12 mouse cellular contexts compared by ENCODE assay signal in genomic region chr4:136653019-136653418, GRCm38 (mm10). TPM values are rescaled to one million over a fixed set of nuclear protein-coding genes. Genes with fewer than 3 reads are reported as not detected.
DNase-seq lines count a peak whose midpoint lies in the region; ATAC-seq and TF ChIP-seq lines count a peak whose summit lies in the region.
"Had no signal": no experiment of that assay in that cellular context is flagged by ENCODE, and none has a peak within 500 bp of the region (broad histone marks: within the 10 kb centered on the region; RNA-seq: fewer than 3 reads in every experiment).

No protein-coding gene starts in this region.

- no peak overlapping the region for H3K4me3 ChIP-seq in heart, embryonic 12.5 days
- no peak overlapping the region for H3K4me3 ChIP-seq in forebrain, postnatal 0 days (ENCODE audit: low read depth, low read length)
- no peak overlapping the region for H3K4me3 ChIP-seq in midbrain, embryonic 11.5 days (ENCODE audit: low read depth, low read length)
- H3K4me3 ChIP-seq: limb, embryonic 12.5 days had no signal

- no peak overlapping the region for H3K4me2 ChIP-seq in heart, embryonic 12.5 days
- no peak overlapping the region for H3K4me2 ChIP-seq in forebrain, postnatal 0 days (ENCODE audit: low read depth)
- no peak overlapping the region for H3K4me2 ChIP-seq in midbrain, embryonic 11.5 days
- H3K4me2 ChIP-seq: limb, embryonic 12.5 days had no signal

- H3K27ac ChIP-seq in heart, embryonic 12.5 days (ENCODE audit: poor library complexity, severe bottlenecking), result peak overlapping the region; percentile 17; the same call in 1 of the 2 replicates
- H3K27ac ChIP-seq in forebrain, postnatal 0 days (ENCODE audit: low read depth, low read length), result peak overlapping the region; percentile 79
- peak overlapping the region; percentile 41; the same call in 1 of the 2 replicates for H3K27ac ChIP-seq in midbrain, embryonic 11.5 days (ENCODE audit: low read depth, low read length)
- H3K27ac ChIP-seq: limb, embryonic 12.5 days had no signal

- no peak for DNase-seq in heart, postnatal 36 days
- DNase-seq in MEL-GATA-1-ER (ENCODE audit: extremely low read depth, low read depth) (peak; percentile 97), MN1 (ENCODE audit: low spot score) (no peak)
- no peak for DNase-seq in forebrain, postnatal 0 days
- DNase-seq in midbrain, embryonic 11.5 days (ENCODE audit: low spot score, missing footprints), result no peak
- no peak for DNase-seq in frontal cortex, postnatal 36 days (ENCODE audit: low spot score in 2 of 2)
- no peak for DNase-seq in kidney, adult 8-10 months

- H3K9me3 ChIP-seq in heart, embryonic 12.5 days (replicated peaks), result no peaks in the 10 kb centered on the region
- no peaks in the 10 kb centered on the region for H3K9me3 ChIP-seq in forebrain, postnatal 0 days (ENCODE audit: low read length)
- no peaks in the 10 kb centered on the region for H3K9me3 ChIP-seq in midbrain, embryonic 11.5 days (ENCODE audit: control insufficient read depth, low read length)
- H3K9me3 ChIP-seq: limb, embryonic 12.5 days had no signal

- no peaks in the 10 kb centered on the region for H3K36me3 ChIP-seq in heart, embryonic 12.5 days
- H3K36me3 ChIP-seq in forebrain, postnatal 0 days (ENCODE audit: insufficient read depth), result peaks cover 38% of the 10 kb centered on the region
- H3K36me3 ChIP-seq in midbrain, embryonic 11.5 days (ENCODE audit: control insufficient read depth, insufficient read depth, low read length), result peaks cover 25% of the 10 kb centered on the region

- H3K9ac ChIP-seq in heart, embryonic 12.5 days, result no peak overlapping the region
- peak overlapping the region; percentile 18; the same call in 1 of the 2 replicates for H3K9ac ChIP-seq in forebrain, postnatal 0 days
- no peak overlapping the region for H3K9ac ChIP-seq in midbrain, embryonic 11.5 days (ENCODE audit: low read length)
- H3K9ac ChIP-seq: limb, embryonic 12.5 days had no signal

- H3K27me3 ChIP-seq in heart, embryonic 12.5 days (replicated peaks), result peaks cover 17% of the 10 kb centered on the region
- no peaks in the 10 kb centered on the region for H3K27me3 ChIP-seq in forebrain, postnatal 0 days (ENCODE audit: insufficient read depth, low read length)
- no peaks in the 10 kb centered on the region for H3K27me3 ChIP-seq in midbrain, embryonic 11.5 days (ENCODE audit: control insufficient read depth, insufficient read depth, low read length)

- peaks cover 28% of the 10 kb centered on the region for H3K4me1 ChIP-seq in heart, embryonic 12.5 days (replicated peaks)
- H3K4me1 ChIP-seq in forebrain, postnatal 0 days (ENCODE audit: insufficient read depth), result peaks cover 6% of the 10 kb centered on the region; the same call in 1 of the 2 replicates
- peaks cover 15% of the 10 kb centered on the region for H3K4me1 ChIP-seq in midbrain, embryonic 11.5 days (ENCODE audit: control insufficient read depth, insufficient read depth, low read length)

- peak; percentile 51 for ATAC-seq in heart, embryonic 12.5 days (ENCODE audit: insufficient number of reproducible peaks, low FRiP score)
- ATAC-seq in forebrain, postnatal 0 days, result no peak
- no peak for ATAC-seq in midbrain, embryonic 11.5 days (ENCODE audit: low FRiP score)
- ATAC-seq: inflammation-experienced regulatory T-cells, adult 6 months had no signal

- 47% methylated on average over 6 of the region's 6 CpGs for WGBS in heart, embryonic 12.5 days
- WGBS in forebrain, postnatal 0 days, result 60% methylated on average over 6 of the region's 6 CpGs
- WGBS in midbrain, embryonic 11.5 days, result 81% methylated on average over 6 of the region's 6 CpGs

- intact Hi-C loops in heart, postnatal 36 days (cut with DNase I), result no loop called here

- no peak for TF ChIP-seq CTCF in forebrain, postnatal 0 days (IDR thresholded peaks at IDR 0.05; ENCODE audit: low read depth)

RNA-seq across cellular contexts. Expression of gene Lactbl1, which starts 30.6 kb away (rescaled TPM):
- not detected in 2 replicates for polyA plus RNA-seq in heart, embryonic 12.5 days (2016; fragmentation: Nextera tagmentation; extraction: Ambion mirVana)
- total RNA-seq in heart, postnatal 36 days (2021), result not detected
- 0.15 and 0.24 TPM in 2 replicates for total RNA-seq in forebrain, postnatal 0 days (2014; rRNA removed)
- 0.05 and 0.10 TPM in 2 replicates for polyA plus RNA-seq in forebrain, postnatal 0 days (2015; fragmentation: Nextera tagmentation; extraction: Ambion mirVana)
- 0.06 TPM in 1 of 2 replicates, not detected in the other for polyA plus RNA-seq in midbrain, embryonic 11.5 days (2014; fragmentation: Nextera tagmentation; extraction: Ambion mirVana)
- total RNA-seq: monocyte, adult 5-6 weeks had no signal
- polyA plus RNA-seq: limb, embryonic 12.5 days; stomach, embryonic 16.5 days had no signal

RNA-seq across cellular contexts. Expression of gene Tex46, which starts 42.8 kb away (rescaled TPM):
- polyA plus RNA-seq in heart, embryonic 12.5 days (2016; fragmentation: Nextera tagmentation; extraction: Ambion mirVana), result not detected in 2 replicates
- not detected for total RNA-seq in heart, postnatal 36 days (2021)
- total RNA-seq in forebrain, postnatal 0 days (2014; rRNA removed), result not detected in 2 replicates
- polyA plus RNA-seq in forebrain, postnatal 0 days (2015; fragmentation: Nextera tagmentation; extraction: Ambion mirVana), result not detected in 2 replicates
- polyA plus RNA-seq in midbrain, embryonic 11.5 days (2014; fragmentation: Nextera tagmentation; extraction: Ambion mirVana), result not detected in 2 replicates
- total RNA-seq: monocyte, adult 5-6 weeks had no signal
- polyA plus RNA-seq: inflammation-experienced regulatory T-cells, adult 6 months; limb, embryonic 12.5 days; stomach, embryonic 16.5 days had no signal

RNA-seq across cellular contexts. Expression of gene Kdm1a, which starts 50.5 kb away (rescaled TPM):
- polyA plus RNA-seq in heart, embryonic 12.5 days (2016; fragmentation: Nextera tagmentation; extraction: Ambion mirVana), result 46.4 and 48.3 TPM in 2 replicates
- total RNA-seq in heart, postnatal 36 days (2021), result 10 to 100 TPM; 28.4 to 33.7 TPM
- 216 and 242 TPM in 2 replicates for total RNA-seq in forebrain, postnatal 0 days (2014; rRNA removed)
- 46.6 and 51.9 TPM in 2 replicates for polyA plus RNA-seq in forebrain, postnatal 0 days (2015; fragmentation: Nextera tagmentation; extraction: Ambion mirVana)
- 89.6 and 92.3 TPM in 2 replicates for polyA plus RNA-seq in midbrain, embryonic 11.5 days (2014; fragmentation: Nextera tagmentation; extraction: Ambion mirVana)

Comparison
In these comparisons a context has a peak if more than half of its experiments do, and no peak if none do; other contexts are left out.
1. H3K27ac ChIP-seq: peak in every context shown above with its lines; median percentile 79 in forebrain, postnatal 0 days; 41 in midbrain, embryonic 11.5 days; 17 in heart, embryonic 12.5 days.